Mouse (Mus musculus): Measurements from ENCODE around the gene Myo9b.

DNA sequence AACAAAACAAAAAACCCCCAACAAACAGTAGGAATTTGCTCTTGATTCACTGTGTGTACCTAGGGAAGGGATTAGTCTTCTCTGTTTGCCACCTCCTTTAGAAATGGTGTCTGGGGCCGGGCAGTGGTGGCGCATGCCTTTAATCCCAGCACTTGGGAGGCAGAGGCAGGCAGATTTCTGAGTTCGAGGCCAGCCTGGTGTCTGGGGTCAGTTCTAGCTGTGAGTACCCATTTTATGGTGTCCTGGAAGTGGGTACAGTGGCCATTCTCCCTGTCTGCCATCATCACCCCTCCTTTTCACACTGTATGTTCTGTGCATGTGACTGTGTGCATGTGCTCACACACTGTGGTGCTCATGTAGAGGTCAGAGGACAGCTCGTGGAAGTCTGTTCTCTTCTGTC is 135.7 kb downstream of the Myo9b start:
- TF ChIP-seq CTCF (IDR thresholded peaks at IDR 0.05; ENCODE audit: low read depth) (no peak), EP300 (optimal IDR thresholded peaks at IDR 0.05) (no peak)
